Mouse (Mus musculus) brain, embryonic 14.5 days (tissue): Measurements from ENCODE around the gene Npw.

ENCODE experiments used
- CTCF ChIP-seq: fragments of 200-500 bp; IDR thresholded peaks from 2 replicates; pipeline ENCODE4 v1.5.1; 2012; ENCODE audit warnings: inconsistent platforms, mild to moderate bottlenecking, moderate library complexity, borderline replicate concordance; ENCODE audit not compliant: insufficient read depth, insufficient read length; ENCODE audit errors: extremely low read depth
- POLR2A ChIP-seq: fragments of 200-500 bp; IDR thresholded peaks from 2 replicates; pipeline ENCODE4 v1.6.1; 2012; ENCODE audit warnings: mild to moderate bottlenecking, inconsistent platforms, borderline replicate concordance; ENCODE audit not compliant: poor library complexity, insufficient read depth, insufficient read length, severe bottlenecking; ENCODE audit errors: extremely low read depth

- TF ChIP-seq POLR2A (no peak), CTCF (no peak)
Measured at GRCm38 (mm10) chr17:24633831-24634230, 24.4 kb downstream of the Npw start.
